In genomic region chr4:140679038-140679437, GRCm38 (mm10) we compare ENCODE assay signal across 8 mouse cellular contexts. TPM values are rescaled to one million over a fixed set of nuclear protein-coding genes. Genes with fewer than 3 reads are reported as not detected.
DNase-seq lines count a peak whose midpoint lies in the region; ATAC-seq lines count a peak whose summit lies in the region.

No protein-coding gene starts in this region.

- H3K9me3 ChIP-seq in forebrain, embryonic 10.5 days: no peaks in the 10 kb centered on the region
- H3K9me3 ChIP-seq in forebrain, embryonic 16.5 days (ENCODE audit: control insufficient read depth, low read length): no peaks in the 10 kb centered on the region
- no peaks in the 10 kb centered on the region for H3K9me3 ChIP-seq in limb, embryonic 11.5 days (ENCODE audit: control insufficient read depth, low read length)

- H3K27me3 ChIP-seq in forebrain, embryonic 10.5 days (ENCODE audit: poor library complexity, severe bottlenecking): no peaks in the 10 kb centered on the region
- H3K27me3 ChIP-seq in forebrain, embryonic 16.5 days (replicated peaks; ENCODE audit: control insufficient read depth, insufficient read depth, low read length): no peaks in the 10 kb centered on the region
- no peaks in the 10 kb centered on the region for H3K27me3 ChIP-seq in limb, embryonic 11.5 days (ENCODE audit: control insufficient read depth, insufficient read depth, low read length)
- no peaks in the 10 kb centered on the region for H3K27me3 ChIP-seq in splenic B cell, adult 2 months (ENCODE audit: control insufficient read depth, insufficient read depth, low read length, poor library complexity, severe bottlenecking)

- DNase-seq in forebrain, embryonic 10.5 days (ENCODE audit: extremely low spot score, low spot score): peak; percentile 58
- peak; percentile 45 for DNase-seq in lung, postnatal 10 days
- no peak for DNase-seq in lung, postnatal 36 days
- DNase-seq in embryo, embryonic 10 days (ENCODE audit: low spot score): peak; percentile 70
- peak; percentile 78 for DNase-seq in limb, embryonic 11.5 days (ENCODE audit: low spot score)
- peak; percentile 68 for DNase-seq in splenic B cell, adult 2 months (ENCODE audit: low read depth, low spot score)
- no peak for DNase-seq in urinary bladder, postnatal 4 days (ENCODE audit: low spot score in 2 of 2)

- no peak overlapping the region for H3K27ac ChIP-seq in forebrain, embryonic 10.5 days
- H3K27ac ChIP-seq in forebrain, embryonic 16.5 days (ENCODE audit: low read length): no peak overlapping the region
- no peak overlapping the region for H3K27ac ChIP-seq in limb, embryonic 11.5 days (replicated peaks; ENCODE audit: low read depth, low read length)

- peaks cover 17% of the 10 kb centered on the region for H3K4me1 ChIP-seq in forebrain, embryonic 10.5 days
- H3K4me1 ChIP-seq in forebrain, embryonic 16.5 days (replicated peaks; ENCODE audit: control insufficient read depth, insufficient read depth, low read length): peaks cover 2% of the 10 kb centered on the region; the same call in 1 of the 2 replicates
- H3K4me1 ChIP-seq in limb, embryonic 11.5 days (ENCODE audit: control insufficient read depth, insufficient read depth, low read length): peaks cover 2% of the 10 kb centered on the region; the same call in 1 of the 2 replicates

- no peak for ATAC-seq in forebrain, embryonic 16.5 days
- ATAC-seq in limb, embryonic 11.5 days (ENCODE audit: insufficient number of reproducible peaks, low FRiP score, low TSS enrichment, low read depth): no peak

- H3K9ac ChIP-seq in forebrain, embryonic 16.5 days (replicated peaks; ENCODE audit: low read depth, low read length): no peak overlapping the region
- H3K9ac ChIP-seq in limb, embryonic 11.5 days (ENCODE audit: low read length): no peak overlapping the region

- 11% methylated on average over 5 of the region's 5 CpGs for WGBS in forebrain, embryonic 10.5 days
- 10% methylated on average over 5 of the region's 5 CpGs for WGBS in forebrain, embryonic 16.5 days
- WGBS in limb, embryonic 11.5 days: 17% methylated on average over 5 of the region's 5 CpGs

- no peak overlapping the region for H3K4me3 ChIP-seq in forebrain, embryonic 10.5 days
- H3K4me3 ChIP-seq in forebrain, embryonic 16.5 days (replicated peaks; ENCODE audit: low read length): no peak overlapping the region
- H3K4me3 ChIP-seq in limb, embryonic 11.5 days (ENCODE audit: low read depth, low read length): no peak overlapping the region

- H3K4me2 ChIP-seq in forebrain, embryonic 16.5 days (ENCODE audit: low read length): no peak overlapping the region
- H3K4me2 ChIP-seq in limb, embryonic 11.5 days (ENCODE audit: low read depth, severe bottlenecking): no peak overlapping the region

- H3K36me3 ChIP-seq in forebrain, embryonic 10.5 days (replicated peaks): no peaks in the 10 kb centered on the region
- H3K36me3 ChIP-seq in forebrain, embryonic 16.5 days (ENCODE audit: control insufficient read depth, insufficient read depth): no peaks in the 10 kb centered on the region
- H3K36me3 ChIP-seq in limb, embryonic 11.5 days (ENCODE audit: control insufficient read depth, insufficient read depth, low read length): no peaks in the 10 kb centered on the region
- H3K36me3 ChIP-seq in splenic B cell, adult 2 months (ENCODE audit: control insufficient read depth, insufficient read depth, low read length, poor library complexity, severe bottlenecking): no peaks in the 10 kb centered on the region

RNA-seq across cellular contexts. Expression of gene Arhgef10l, which starts 13.2 kb away (rescaled TPM):
- polyA plus RNA-seq in forebrain, embryonic 10.5 days (2016; fragmentation: Nextera tagmentation; extraction: Ambion mirVana): 22.1 and 23.0 TPM in 2 replicates
- polyA plus RNA-seq in forebrain, embryonic 16.5 days (2015; fragmentation: Nextera tagmentation; extraction: Ambion mirVana): 20.5 and 23.0 TPM in 2 replicates
- polyA plus RNA-seq in limb, embryonic 11.5 days (2014; fragmentation: Nextera tagmentation; extraction: Ambion mirVana): 11.8 and 12.8 TPM in 2 replicates

RNA-seq across cellular contexts. Expression of gene Rcc2, which starts 21.3 kb away (rescaled TPM):
- polyA plus RNA-seq in forebrain, embryonic 10.5 days (2016; fragmentation: Nextera tagmentation; extraction: Ambion mirVana): 40.8 and 44.7 TPM in 2 replicates
- polyA plus RNA-seq in forebrain, embryonic 16.5 days (2015; fragmentation: Nextera tagmentation; extraction: Ambion mirVana): 19.1 and 20.1 TPM in 2 replicates
- 87.2 and 101 TPM in 2 replicates for polyA plus RNA-seq in limb, embryonic 11.5 days (2014; fragmentation: Nextera tagmentation; extraction: Ambion mirVana)

Comparison
In these comparisons a context has a peak if more than half of its experiments do, and no peak if none do; other contexts are left out.
1. DNase-seq: peak in forebrain, embryonic 10.5 days (single experiment), lung, postnatal 10 days (single experiment), embryo, embryonic 10 days (single experiment), limb, embryonic 11.5 days (single experiment) and splenic B cell, adult 2 months (single experiment); none in lung, postnatal 36 days (single experiment) and urinary bladder, postnatal 4 days (0 of 2).